Mouse (Mus musculus) frontal cortex, adult 2 months (tissue): ENCODE measurements around the gene Lmf1. TPM values are rescaled to one million over a fixed set of nuclear protein-coding genes. Genes with fewer than 3 reads are reported as not detected.
A peak's percentile ranks its signal among the peaks of the same experiment; 100 is the strongest.

Source experiments
- DNase-seq, 2 experiments: peaks; one replicate each; pipeline ENCODE4 v3.0.0; 2022; ENCODE audit warnings: low spot score in 1 of 2; ENCODE audit errors: extremely low spot score in 1 of 2
- polyA plus RNA-seq: library from polyadenylated mRNA; depleted of rRNA; stranded (reverse); fragments of >200 nt; gene quantifications from 2 replicates; pipeline ENCODE4 v1.2.3, GENCODE M21; 2012

Lmf1 gene
- polyA plus RNA-seq, 1 experiment: 17.1 TPM

DNA sequence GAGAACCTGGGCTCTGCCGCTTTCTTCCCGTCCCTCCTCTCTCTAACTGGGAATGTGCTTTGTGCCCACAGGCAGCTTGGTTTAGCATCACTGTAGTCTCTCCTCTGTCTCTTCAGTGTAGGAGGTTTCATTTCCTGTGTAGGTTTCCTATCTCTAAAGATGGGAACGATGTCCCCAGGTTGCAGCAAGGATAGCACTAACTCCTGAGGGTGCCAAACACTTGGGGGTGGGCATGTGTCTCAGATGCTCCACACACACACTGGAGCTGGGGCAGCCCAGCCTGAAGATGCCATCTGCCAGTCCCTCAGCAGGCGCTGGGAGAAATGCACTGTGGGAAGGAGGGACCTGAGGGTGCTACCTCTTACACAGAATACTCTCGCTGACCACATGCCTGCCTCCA lies 56.9 kb downstream of the Lmf1 start:
- peak; percentile 83 to 89 for DNase-seq

- no peak for DNase-seq
Measured at GRCm38 (mm10) chr17:25637986-25638385, 59.1 kb downstream of the Lmf1 start.

DNA sequence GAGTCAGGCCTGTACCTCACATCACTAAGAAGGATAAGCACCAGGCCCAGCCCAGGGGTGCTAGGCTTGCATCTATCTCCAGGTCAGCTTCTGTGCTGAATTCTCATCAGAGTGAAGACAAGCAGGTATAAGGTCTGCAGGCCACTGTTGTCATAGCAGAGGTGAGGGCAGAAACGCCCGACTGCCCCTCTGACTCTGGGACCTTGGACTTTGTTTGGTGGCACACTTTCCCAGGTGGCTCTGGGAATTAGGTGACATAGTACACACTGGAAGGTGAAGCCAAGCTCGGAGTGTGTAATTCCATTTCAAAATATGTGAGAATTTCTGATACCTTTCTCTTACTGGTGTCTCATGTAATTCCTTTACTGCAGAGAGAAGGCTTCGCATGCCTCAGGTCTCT lies 59.6 kb downstream of the Lmf1 start:
- DNase-seq: no peak

- no peak for DNase-seq
Measured at GRCm38 (mm10) chr17:25640956-25641355, 62.1 kb downstream of the Lmf1 start.

DNA sequence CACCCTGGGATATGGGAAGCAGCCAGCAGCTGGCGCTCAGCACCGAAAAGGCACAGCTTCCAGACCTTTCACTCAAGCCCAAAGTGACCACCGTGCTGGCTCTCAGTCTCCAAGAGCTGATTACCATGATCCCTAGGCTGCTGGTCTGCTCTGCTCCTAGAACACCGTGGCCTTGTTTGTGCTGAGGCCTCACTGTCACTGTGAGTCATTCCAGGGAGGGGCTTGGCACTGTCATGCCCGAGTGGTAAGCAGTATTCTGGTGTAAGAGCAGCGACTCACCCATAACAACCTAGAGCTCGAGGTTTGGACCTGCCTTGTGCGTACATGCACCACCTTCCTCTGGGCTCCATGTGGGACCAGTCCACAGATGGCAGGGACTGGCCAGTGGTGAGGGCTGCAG lies 63.1 kb downstream of the Lmf1 start:
- no peak for DNase-seq

DNA sequence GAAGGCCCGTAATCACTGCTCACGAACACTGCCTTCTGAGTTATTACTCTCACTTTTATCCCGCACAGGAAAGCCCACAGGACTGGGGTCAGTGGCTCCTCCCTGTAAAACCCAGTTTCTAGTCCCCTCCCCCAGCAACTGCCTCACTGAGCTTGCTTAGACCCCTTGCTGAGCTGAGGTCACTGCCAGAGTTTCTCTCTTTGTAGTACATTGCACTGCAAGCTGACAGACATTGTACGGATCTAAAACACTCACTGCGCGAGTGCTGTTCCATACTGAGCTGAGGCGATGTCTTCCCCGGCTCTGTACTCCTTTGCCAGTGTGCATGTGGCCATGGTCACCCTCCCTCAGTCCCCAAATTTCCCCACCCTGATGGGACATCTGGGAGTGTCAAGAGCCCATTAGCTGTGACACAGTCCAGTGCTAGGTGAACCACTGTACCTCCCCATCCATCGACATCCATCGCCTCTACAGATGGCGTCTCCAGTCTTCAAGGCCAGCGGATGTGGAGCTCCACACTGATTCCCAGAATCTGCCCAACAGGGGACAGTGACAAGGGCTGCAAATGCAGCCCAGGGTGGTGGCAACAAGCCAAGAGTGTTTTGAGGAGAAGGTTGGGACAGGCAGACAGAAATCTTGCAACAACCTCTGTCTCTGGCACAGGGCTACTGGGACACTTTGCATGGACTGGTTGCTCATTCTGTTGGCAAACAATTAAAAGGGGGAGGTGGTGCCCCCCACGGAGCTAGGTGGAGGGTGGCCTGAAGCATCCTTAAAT lies 64.8 kb downstream of the Lmf1 start:
- no peak for DNase-seq

DNA sequence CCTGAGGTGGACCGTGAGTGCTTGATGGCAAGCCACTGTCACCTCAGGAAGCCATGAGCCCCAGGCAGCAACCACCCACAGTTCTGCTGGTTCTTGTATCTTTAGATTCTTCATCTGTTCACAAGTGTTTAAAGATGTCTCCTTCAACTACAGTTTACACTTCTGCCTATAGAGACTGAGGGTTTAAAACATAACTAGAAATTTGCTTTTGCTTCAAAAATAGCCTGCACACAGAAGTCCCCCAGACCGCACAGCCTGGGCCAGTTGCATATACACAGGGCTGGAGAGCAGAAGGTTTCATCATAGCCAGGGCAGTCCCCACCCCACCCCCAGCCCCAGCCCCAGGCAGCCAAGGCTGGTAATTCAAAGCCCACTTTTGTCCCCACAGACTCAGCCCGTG lies 65.9 kb downstream of the Lmf1 start:
- DNase-seq: no peak

DNA sequence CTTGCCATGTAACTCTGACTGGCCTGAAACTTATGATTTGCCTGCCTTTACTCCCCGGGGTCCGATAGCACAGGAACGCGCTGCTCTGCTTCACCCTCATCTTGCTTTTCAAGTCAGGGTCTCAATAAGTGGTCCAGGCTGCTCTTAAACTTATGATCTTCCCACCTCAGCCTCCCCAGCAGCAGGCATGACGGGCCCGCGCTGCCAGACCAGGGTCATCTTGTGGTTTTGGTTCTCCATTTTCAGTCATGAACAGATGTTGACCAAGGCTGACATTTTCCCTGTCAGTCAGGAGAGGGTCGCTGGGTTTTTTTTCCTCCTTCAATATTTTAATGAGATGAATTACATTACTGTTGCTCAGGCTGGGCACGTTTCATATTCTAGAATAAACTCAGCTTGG lies 66.8 kb downstream of the Lmf1 start:
- no peak for DNase-seq

- no peak for DNase-seq
Measured at GRCm38 (mm10) chr17:25647901-25648300, 69.0 kb downstream of the Lmf1 start.

- no peak for DNase-seq
Measured at GRCm38 (mm10) chr17:25648678-25649216, 69.9 kb downstream of the Lmf1 start.

DNA sequence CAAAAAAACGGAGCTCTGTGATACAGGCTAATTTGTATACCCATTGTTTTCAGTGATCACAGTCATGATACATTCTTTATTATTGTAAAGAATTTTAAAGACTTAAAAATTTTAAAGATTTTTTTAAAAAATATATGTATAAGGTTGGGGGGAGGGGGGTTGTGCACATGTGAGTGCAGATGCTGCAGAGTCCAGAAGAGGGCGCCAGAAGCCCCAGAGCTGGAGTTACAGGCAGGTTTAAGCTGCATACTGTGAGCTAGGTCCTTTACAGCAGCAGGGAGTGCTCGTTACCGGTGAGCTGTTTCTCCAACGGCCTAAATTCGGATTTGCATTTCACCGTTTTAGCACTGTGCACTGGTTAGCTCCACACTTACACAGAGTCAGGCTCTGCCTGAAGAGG lies 71.8 kb downstream of the Lmf1 start:
- no peak for DNase-seq

DNA sequence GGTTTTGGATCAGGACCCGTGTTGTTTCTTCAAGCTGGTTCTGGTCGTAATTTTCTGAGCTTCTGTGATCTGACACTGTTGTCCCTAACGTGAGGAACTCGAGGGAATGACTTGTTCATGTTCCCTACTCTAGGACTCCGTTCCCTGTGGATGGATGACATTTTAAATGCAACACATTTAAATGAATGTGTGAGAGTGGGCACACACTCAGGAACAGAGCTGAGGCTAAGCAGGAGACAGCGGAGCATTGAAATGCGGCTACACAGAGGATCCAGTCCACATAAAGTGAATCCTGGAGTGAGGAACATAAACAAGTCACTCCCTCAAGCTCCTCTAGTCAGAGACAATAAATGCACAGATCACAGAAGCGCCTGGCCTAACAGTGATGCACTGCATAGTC lies 73.4 kb downstream of the Lmf1 start:
- DNase-seq: peak in 1 of 2 experiments; percentile 67

DNA sequence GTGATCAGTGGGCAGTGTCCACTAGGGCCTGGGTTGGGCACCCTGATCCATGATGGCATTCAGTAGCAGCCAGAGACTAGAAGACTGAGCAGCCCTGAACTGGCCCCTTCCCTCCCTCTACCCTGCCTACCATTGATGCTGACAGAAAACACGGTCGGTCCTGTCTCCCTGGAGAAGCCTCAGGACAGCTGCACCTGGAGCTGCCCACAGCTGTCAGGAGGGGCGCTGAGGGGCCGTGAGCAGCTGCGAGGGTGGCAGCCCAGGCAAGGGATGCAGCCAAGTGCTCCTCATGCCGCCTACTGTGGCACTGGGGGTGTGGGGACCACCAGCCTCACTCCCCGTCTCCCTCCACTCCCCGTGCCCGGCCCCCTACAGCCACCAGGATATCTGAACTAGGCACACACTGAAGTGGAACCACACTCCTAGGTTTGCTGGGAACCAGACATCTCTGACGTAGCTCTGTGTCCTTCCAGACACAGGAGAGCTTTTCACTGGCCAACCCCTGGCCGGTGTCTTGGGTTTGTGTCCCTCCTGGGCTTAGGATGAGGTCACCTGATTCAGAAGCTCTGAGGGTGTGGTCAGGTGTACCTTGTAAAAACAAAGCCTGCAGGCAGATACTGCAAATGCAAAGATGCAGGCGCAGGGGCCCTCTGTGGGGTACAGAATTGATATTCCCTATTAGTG lies 77.4 kb downstream of the Lmf1 start:
- no peak for DNase-seq

DNA sequence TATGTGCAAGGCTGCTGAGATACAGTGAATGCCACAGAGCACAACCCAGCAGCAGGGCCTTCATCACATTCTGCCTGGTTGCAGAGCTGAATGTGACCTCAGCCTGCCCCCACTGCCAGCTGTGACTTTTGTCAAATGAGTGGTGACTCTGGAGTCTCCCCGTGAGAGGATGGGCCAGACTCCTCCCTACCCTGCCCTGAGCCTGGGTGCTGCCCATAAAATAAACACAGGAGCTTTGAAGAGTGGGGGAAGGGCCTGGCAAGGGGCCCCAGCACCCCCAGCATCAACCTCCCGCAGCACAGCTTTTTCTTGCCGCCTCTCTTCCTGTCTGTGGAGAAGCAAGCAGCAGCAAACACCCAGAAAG lies 77.9 kb downstream of the Lmf1 start:
- DNase-seq: no peak

DNA sequence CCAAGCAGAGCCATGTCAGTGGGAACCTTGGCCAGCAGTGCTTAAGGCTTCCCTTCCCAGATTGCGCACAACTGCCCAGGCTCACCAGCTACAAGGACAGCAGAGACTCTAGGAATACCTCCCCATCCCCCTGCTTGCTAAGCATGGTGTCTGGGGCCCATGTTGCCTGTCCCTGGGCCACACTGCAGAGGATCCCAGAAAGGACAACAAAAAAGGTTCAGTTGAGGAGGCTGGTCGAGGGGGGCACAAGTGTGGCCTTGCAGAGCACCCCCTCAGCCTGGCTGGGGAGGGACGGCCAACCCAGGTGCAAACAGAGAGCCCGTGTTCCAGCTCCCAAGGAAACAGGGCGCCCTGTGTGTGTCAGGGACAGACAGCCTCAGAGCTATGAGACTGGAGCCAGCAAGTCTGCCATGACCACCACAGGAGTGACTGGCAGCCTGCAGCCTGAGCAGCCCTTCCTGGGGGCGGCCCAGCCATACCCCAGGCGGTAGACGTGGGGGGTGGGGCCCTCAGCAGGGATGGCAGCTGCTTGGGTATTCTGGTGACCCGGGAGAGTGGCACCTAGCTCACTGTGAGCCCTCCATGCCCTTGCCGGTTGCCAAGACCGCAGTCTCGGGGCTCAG lies 84.4 kb downstream of the Lmf1 start:
- peak in 1 of 2 experiments; percentile 37 for DNase-seq

- DNase-seq: no peak
Measured at GRCm38 (mm10) chr17:25665485-25665884, 86.6 kb downstream of the Lmf1 start.

- no peak for DNase-seq
Measured at GRCm38 (mm10) chr17:25665891-25666290, 87.0 kb downstream of the Lmf1 start.

DNA sequence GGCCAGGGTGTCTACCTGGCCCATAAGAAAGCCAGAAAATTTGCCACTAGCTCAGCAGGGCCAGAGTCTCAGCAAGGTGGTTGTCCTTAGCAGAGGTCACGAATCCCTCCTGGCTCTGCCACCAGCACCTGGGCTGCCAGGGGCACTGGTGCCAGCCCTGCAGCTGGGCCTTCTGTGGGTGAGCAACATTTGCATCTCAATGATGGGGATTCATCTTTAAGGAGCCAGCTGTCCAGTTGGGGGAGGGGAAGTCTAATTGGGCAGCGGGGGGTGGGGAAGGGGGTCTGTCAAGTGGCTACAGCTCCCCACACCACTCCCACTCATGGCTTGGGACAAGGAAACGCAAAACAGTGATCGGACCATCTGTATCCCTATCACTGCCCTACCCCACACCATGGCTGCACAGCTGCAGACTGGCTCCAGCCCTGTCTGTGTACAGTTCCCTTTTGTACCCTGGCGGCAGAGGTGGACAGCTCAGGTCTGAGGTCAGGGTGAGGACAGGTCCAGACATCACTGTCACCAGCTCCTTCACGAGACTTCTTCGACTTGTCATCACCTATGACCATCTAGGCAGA lies 89.7 kb downstream of the Lmf1 start:
- no peak for DNase-seq

- no peak for DNase-seq
Measured at GRCm38 (mm10) chr17:25672982-25673381, 94.1 kb downstream of the Lmf1 start.

DNA sequence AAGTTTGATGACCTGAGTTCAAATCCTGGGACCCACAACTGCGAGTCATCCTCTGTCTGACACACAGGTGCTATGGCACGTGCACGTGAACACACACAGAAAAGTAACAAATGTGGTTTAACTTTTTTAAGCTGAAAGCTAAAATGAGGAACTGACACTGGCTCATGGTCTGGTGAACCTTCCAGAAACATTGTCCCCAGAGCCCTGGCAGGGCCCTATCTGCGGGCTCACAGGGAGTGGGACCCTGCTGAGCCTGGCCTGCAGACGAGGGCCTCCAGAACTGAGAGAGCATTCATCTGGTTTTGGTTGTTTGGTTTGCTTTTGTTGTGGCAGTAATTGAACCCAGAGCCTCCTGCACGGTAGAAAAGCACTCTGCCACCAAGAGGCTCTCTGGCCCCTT lies 99.1 kb downstream of the Lmf1 start:
- no peak for DNase-seq

DNA sequence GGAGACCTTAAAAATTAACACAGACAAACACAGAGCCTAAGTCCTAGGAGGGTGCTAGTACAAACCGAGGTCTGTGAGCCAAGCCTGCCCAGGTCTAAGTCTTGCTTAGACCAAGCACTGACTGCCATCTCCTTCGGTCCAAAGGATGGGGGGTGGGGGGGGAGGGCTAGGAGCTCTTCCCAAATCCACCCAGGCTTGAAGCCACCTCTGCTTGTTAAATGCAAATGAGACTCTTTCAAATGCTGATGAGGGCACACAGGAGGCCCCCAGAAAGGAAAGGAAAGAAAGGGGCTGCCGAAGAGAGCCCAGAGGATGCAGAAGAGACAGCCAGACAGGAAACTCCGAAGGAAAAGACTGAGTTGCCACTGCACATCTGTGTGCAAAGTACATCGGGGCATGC lies 100.9 kb downstream of the Lmf1 start:
- no peak for DNase-seq
